Mouse (Mus musculus): ENCODE measurements around the gene Zfp791.
A peak's percentile ranks its signal among the peaks of the same experiment; 100 is the strongest.

GRCm38 (mm10) chr8:85059879-85060616, 62.8 kb downstream of the Zfp791 start, which contains the start of gene Fbxw9:
- TF ChIP-seq CTCF (IDR thresholded peaks at IDR 0.05; ENCODE audit: low read depth, low read length) (no peak), POLR2AphosphoS5 (IDR thresholded peaks at IDR 0.05; ENCODE audit: insufficient replicate concordance, low read depth, low read length) (peak; percentile 87), TAL1 (conservative IDR thresholded peaks at IDR 0.05; ENCODE audit: low read depth, low read length) (no peak)

Measured in G1E (cell line).